Mouse (Mus musculus) monocyte, adult 5-6 weeks (primary cell): ENCODE measurements around the gene Elk4. TPM values are rescaled to one million over a fixed set of nuclear protein-coding genes. Genes with fewer than 3 reads are reported as not detected.

Source experiments
- ATAC-seq: fragments of 153-309, 156-312 bp; replicated peaks from 2 replicates; pipeline ENCODE4 v1.8.0; 2017; ENCODE audit warnings: mild to moderate bottlenecking; ENCODE audit not compliant: low TSS enrichment, insufficient number of reproducible peaks, severe bottlenecking, poor library complexity, low FRiP score
- total RNA-seq: library from RNA; stranded (forward); fragments of 200-1000, 200-491, 200-594 nt; gene quantifications from 3 replicates; pipeline ENCODE4 v1.2.3, GENCODE M21; 2017

Elk4 gene
- total RNA-seq, 1 experiment from 2014 or later = 109 TPM

GRCm38 (mm10) chr1:132054387-132054786 is 47.0 kb downstream of the Elk4 start:
- ATAC-seq = no peak; the same call in 1 of the 2 replicates

GRCm38 (mm10) chr1:132055054-132055664 is 47.8 kb downstream of the Elk4 start:
- no peak for ATAC-seq

- no peak for ATAC-seq
These were observed 51.2 kb downstream of the Elk4 start for GRCm38 (mm10) chr1:132058558-132058957.

- no peak for ATAC-seq
These were observed 52.8 kb downstream of the Elk4 start for GRCm38 (mm10) chr1:132060036-132060769.

GRCm38 (mm10) chr1:132061750-132062541 is 54.5 kb downstream of the Elk4 start:
- no peak for ATAC-seq

GRCm38 (mm10) chr1:132063096-132063495 is 55.7 kb downstream of the Elk4 start:
- no peak for ATAC-seq

- no peak for ATAC-seq
These were observed 57.6 kb downstream of the Elk4 start for GRCm38 (mm10) chr1:132065001-132065400.

GRCm38 (mm10) chr1:132065475-132066172 is 58.2 kb downstream of the Elk4 start:
- no peak for ATAC-seq

- no peak for ATAC-seq
These were observed 60.2 kb downstream of the Elk4 start, which contains the start of gene Mfsd4a for GRCm38 (mm10) chr1:132067261-132068255. Gene Mfsd4a, minus strand, starts transcription at chr1:132068062.

GRCm38 (mm10) chr1:132069436-132069835 is 62.0 kb downstream of the Elk4 start:
- no peak for ATAC-seq

GRCm38 (mm10) chr1:132070659-132071058 is 63.3 kb downstream of the Elk4 start:
- no peak for ATAC-seq

GRCm38 (mm10) chr1:132075576-132075975 is 68.2 kb downstream of the Elk4 start:
- ATAC-seq = no peak

GRCm38 (mm10) chr1:132078413-132078812 is 71.0 kb downstream of the Elk4 start:
- no peak for ATAC-seq

Other genes with a start within 250 kb of the Elk4 start
- not detected in 3 replicates for gene Pm20d1, start 210.2 kb upstream of the Elk4 start, total RNA-seq
- 8.2 to 13.5 TPM (median 11.8 TPM) in 3 replicates for gene Slc41a1, start 180.1 kb upstream of the Elk4 start, total RNA-seq
- gene Rab29, start 140.4 kb upstream of the Elk4 start, total RNA-seq = 58.1 to 84.6 TPM (median 62.1 TPM) in 3 replicates
- gene Nucks1, start 97.1 kb upstream of the Elk4 start, total RNA-seq = 79.3 to 93.1 TPM (median 86.9 TPM) in 3 replicates
- gene Slc45a3, start 44.6 kb upstream of the Elk4 start, total RNA-seq = not detected in 3 replicates
- 4.2 to 7.2 TPM (median 5.1 TPM) in 3 replicates for gene Mfsd4a, start 60.5 kb downstream of the Elk4 start, total RNA-seq
- gene Cdk18, start 132.1 kb downstream of the Elk4 start, total RNA-seq = 0.43 to 2.9 TPM in 2 of 3 replicates, not detected in the other
- gene Lemd1, start 183.8 kb downstream of the Elk4 start, total RNA-seq = 1.8 TPM in 1 of 3 replicates, not detected in the others
- not detected in 3 replicates for gene AC124108.1, start 183.8 kb downstream of the Elk4 start, total RNA-seq
- gene Gm10188, start 222.2 kb downstream of the Elk4 start, total RNA-seq = not detected in 3 replicates